Mouse (Mus musculus): ENCODE measurements around the gene Lrpprc. TPM values are rescaled to one million over a fixed set of nuclear protein-coding genes. Genes with fewer than 3 reads are reported as not detected.

Lrpprc gene
- total RNA-seq, 2 experiments from 2014 or later: 60.1 TPM

Other genes starting within 250 kb of the Lrpprc start
- 10 to 100 TPM; 18.5 to 20.4 TPM for gene Dync2li1, start 164.3 kb downstream of the Lrpprc start, total RNA-seq (2021)
- not detected for gene Abcg8, start 114.5 kb downstream of the Lrpprc start, total RNA-seq (2021)
- gene Abcg5, start 107.8 kb downstream of the Lrpprc start, total RNA-seq (2021): not detected
- 100 to 1,000 TPM; 151 to 152 TPM for gene Ppm1b, start 166.0 kb upstream of the Lrpprc start, total RNA-seq (2021)
- under 1 TPM; 0.27 to 0.30 TPM for gene Slc3a1, start 237.6 kb upstream of the Lrpprc start, total RNA-seq (2021)

Measured in left cerebral cortex, postnatal 25 days (tissue).